Comparison of ENCODE assay signal across 10 mouse cellular contexts in genomic region chr11:97148591-97148990, GRCm38 (mm10). TPM values are rescaled to one million over a fixed set of nuclear protein-coding genes. Genes with fewer than 3 reads are reported as not detected.
DNase-seq lines count a peak whose midpoint lies in the region; ATAC-seq and TF ChIP-seq lines count a peak whose summit lies in the region.
"Had no signal": no experiment of that assay in that cellular context is flagged by ENCODE, and none has a peak within 500 bp of the region (broad histone marks: within the 10 kb centered on the region; RNA-seq: fewer than 3 reads in every experiment).

No protein-coding gene starts in this region.

- peak overlapping the region; percentile 70; the same call in 1 of the 2 replicates for H3K4me3 ChIP-seq in kidney, postnatal 0 days (replicated peaks; ENCODE audit: low read depth, low read length)
- peak overlapping the region; percentile 75 for H3K4me3 ChIP-seq in heart, embryonic 11.5 days (ENCODE audit: low read depth, low read length)
- no peak overlapping the region for H3K4me3 ChIP-seq in intestine, postnatal 0 days (ENCODE audit: low read depth, low read length)
- no peak overlapping the region for H3K4me3 ChIP-seq in midbrain, postnatal 0 days (ENCODE audit: low read depth, low read length)
- no peak overlapping the region for H3K4me3 ChIP-seq in cerebellum, adult 2 months (replicated peaks; ENCODE audit: insufficient read depth, low read depth, low read length)

- no peaks in the 10 kb centered on the region for H3K9me3 ChIP-seq in kidney, postnatal 0 days (replicated peaks; ENCODE audit: low read length)
- H3K9me3 ChIP-seq in heart, embryonic 11.5 days (replicated peaks; ENCODE audit: control insufficient read depth, low read length) = no peaks in the 10 kb centered on the region
- no peaks in the 10 kb centered on the region for H3K9me3 ChIP-seq in intestine, postnatal 0 days (ENCODE audit: control insufficient read depth)
- H3K9me3 ChIP-seq in midbrain, postnatal 0 days (ENCODE audit: low read length) = no peaks in the 10 kb centered on the region

- no peak for TF ChIP-seq CTCF in kidney, postnatal 0 days (IDR thresholded peaks at IDR 0.05; ENCODE audit: low read depth)
- TF ChIP-seq CTCF in intestine, postnatal 0 days (IDR thresholded peaks at IDR 0.05; ENCODE audit: low read depth) = no peak
- no peak for TF ChIP-seq CTCF in midbrain, postnatal 0 days (IDR thresholded peaks at IDR 0.05)
- TF ChIP-seq CTCF in cerebellum, adult 2 months (IDR thresholded peaks at IDR 0.05; ENCODE audit: borderline replicate concordance, insufficient read depth, low read depth, low read length) = no peak

- peak overlapping the region; percentile 97 for H3K4me2 ChIP-seq in kidney, postnatal 0 days (ENCODE audit: low read length)
- peak overlapping the region; percentile 94 for H3K4me2 ChIP-seq in heart, embryonic 11.5 days
- peak overlapping the region; percentile 95; the same call in 1 of the 2 replicates for H3K4me2 ChIP-seq in intestine, postnatal 0 days (replicated peaks; ENCODE audit: low read depth)
- H3K4me2 ChIP-seq in midbrain, postnatal 0 days (ENCODE audit: low read depth, low read length, poor library complexity, severe bottlenecking) = peak overlapping the region; percentile 75; the same call in 1 of the 2 replicates

- DNase-seq in kidney, postnatal 0 days (ENCODE audit: low spot score) = no peak
- no peak for DNase-seq in kidney, postnatal 14 days
- no peak for DNase-seq in midbrain, postnatal 0 days (ENCODE audit: low spot score)
- DNase-seq in embryo, embryonic 10 days (ENCODE audit: low spot score) = no peak
- DNase-seq in cerebellum, adult 2 months = no peak
- no peak for DNase-seq in thymus, postnatal 36 days
- DNase-seq: thymus, adult 18-20 months had no signal

- TF ChIP-seq POLR2A in cerebellum, adult 2 months (IDR thresholded peaks at IDR 0.05; ENCODE audit: borderline replicate concordance, insufficient read depth, low read length) = no peak

- WGBS in kidney, postnatal 0 days = 28% methylated on average over 12 of the region's 12 CpGs
- 31% methylated on average over 12 of the region's 12 CpGs for WGBS in heart, embryonic 11.5 days (ENCODE audit: insufficient replicate concordance)
- 41% methylated on average over 12 of the region's 12 CpGs for WGBS in intestine, postnatal 0 days
- 41% methylated on average over 12 of the region's 12 CpGs for WGBS in midbrain, postnatal 0 days
- 46% methylated on average over 12 of the region's 12 CpGs for WGBS in cerebellum, adult 2 months

- no peaks in the 10 kb centered on the region for H3K27me3 ChIP-seq in kidney, postnatal 0 days (ENCODE audit: insufficient read depth, low read length)
- peaks cover 6% of the 10 kb centered on the region; the same call in 1 of the 2 replicates for H3K27me3 ChIP-seq in heart, embryonic 11.5 days (ENCODE audit: control insufficient read depth, insufficient read depth, low read length)
- H3K27me3 ChIP-seq in intestine, postnatal 0 days (replicated peaks; ENCODE audit: control insufficient read depth, insufficient read depth, low read length) = peaks cover 31% of the 10 kb centered on the region
- no peaks in the 10 kb centered on the region for H3K27me3 ChIP-seq in midbrain, postnatal 0 days (ENCODE audit: insufficient read depth, low read length)
- H3K27me3 ChIP-seq in cerebellum, adult 2 months (ENCODE audit: control insufficient read depth, insufficient read depth, low read length) = no peaks in the 10 kb centered on the region

- ATAC-seq in kidney, postnatal 0 days (replicated peaks; ENCODE audit: low FRiP score, low read depth) = no peak
- no peak for ATAC-seq in heart, embryonic 11.5 days (replicated peaks; ENCODE audit: insufficient number of reproducible peaks, low FRiP score, low TSS enrichment)
- ATAC-seq in intestine, postnatal 0 days = no peak
- ATAC-seq in midbrain, postnatal 0 days (ENCODE audit: low FRiP score) = no peak
- ATAC-seq: Patski had no signal

- H3K36me3 ChIP-seq in kidney, postnatal 0 days (ENCODE audit: insufficient read depth, low read length) = peaks cover 3% of the 10 kb centered on the region; the same call in 1 of the 2 replicates
- H3K36me3 ChIP-seq in heart, embryonic 11.5 days (ENCODE audit: control insufficient read depth, insufficient read depth, low read length) = 0 out of 2 replicates have a peak, but pooled peaks cover 3% of the 10 kb centered on the region
- no peaks in the 10 kb centered on the region; the same call in 1 of the 2 replicates for H3K36me3 ChIP-seq in intestine, postnatal 0 days (ENCODE audit: control insufficient read depth, insufficient read depth)
- H3K36me3 ChIP-seq in midbrain, postnatal 0 days (ENCODE audit: insufficient read depth, low read length) = peaks cover 37% of the 10 kb centered on the region

- H3K9ac ChIP-seq in kidney, postnatal 0 days (ENCODE audit: low read depth, low read length) = no peak overlapping the region
- peak overlapping the region; percentile 52 for H3K9ac ChIP-seq in heart, embryonic 11.5 days (ENCODE audit: low read depth, low read length)
- no peak overlapping the region for H3K9ac ChIP-seq in intestine, postnatal 0 days (ENCODE audit: low read depth, low read length)
- no peak overlapping the region for H3K9ac ChIP-seq in midbrain, postnatal 0 days (replicated peaks; ENCODE audit: low read length, poor library complexity, severe bottlenecking)

- no peak overlapping the region for H3K27ac ChIP-seq in kidney, postnatal 0 days
- no peak overlapping the region for H3K27ac ChIP-seq in heart, embryonic 11.5 days (ENCODE audit: low read depth, low read length)
- H3K27ac ChIP-seq in intestine, postnatal 0 days (ENCODE audit: low read depth, low read length) = no peak overlapping the region
- H3K27ac ChIP-seq in midbrain, postnatal 0 days (ENCODE audit: low read depth, low read length) = no peak overlapping the region
- H3K27ac ChIP-seq in cerebellum, adult 2 months (ENCODE audit: insufficient read depth, low read length) = no peak overlapping the region

- H3K4me1 ChIP-seq in kidney, postnatal 0 days (replicated peaks; ENCODE audit: insufficient read depth, low read length) = peaks cover 11% of the 10 kb centered on the region; the same call in 1 of the 2 replicates
- peaks cover 28% of the 10 kb centered on the region for H3K4me1 ChIP-seq in heart, embryonic 11.5 days (ENCODE audit: control insufficient read depth, insufficient read depth, low read length)
- H3K4me1 ChIP-seq in intestine, postnatal 0 days (replicated peaks; ENCODE audit: control insufficient read depth, insufficient read depth, low read length) = no peaks in the 10 kb centered on the region
- peaks cover 15% of the 10 kb centered on the region for H3K4me1 ChIP-seq in midbrain, postnatal 0 days (ENCODE audit: insufficient read depth, low read length)
- H3K4me1 ChIP-seq in cerebellum, adult 2 months (ENCODE audit: control insufficient read depth, insufficient read depth, low read length) = peaks cover 19% of the 10 kb centered on the region

RNA-seq across cellular contexts. Expression of gene Tbkbp1, which starts 2.7 kb away (rescaled TPM):
- 4.6 and 5.5 TPM in 2 replicates for polyA plus RNA-seq in kidney, postnatal 0 days (2015; fragmentation: Nextera tagmentation; extraction: Ambion mirVana)
- polyA plus RNA-seq in heart, embryonic 11.5 days (2014; fragmentation: Nextera tagmentation; extraction: Ambion mirVana) = 5.7 and 6.8 TPM in 2 replicates
- 1.7 and 2.4 TPM in 2 replicates for polyA plus RNA-seq in intestine, postnatal 0 days (2015; fragmentation: Nextera tagmentation; extraction: Ambion mirVana)
- 43.9 and 45.3 TPM in 2 replicates for total RNA-seq in midbrain, postnatal 0 days (2014; rRNA removed)
- 9.5 and 10.3 TPM in 2 replicates for polyA plus RNA-seq in midbrain, postnatal 0 days (2015; fragmentation: Nextera tagmentation; extraction: Ambion mirVana)
- 94.3 and 97.7 TPM in 2 replicates for polyA plus RNA-seq in cerebellum, adult 2 months (2012; rRNA removed)

RNA-seq across cellular contexts. Expression of gene Tbx21, which starts 33.5 kb away (rescaled TPM):
- polyA plus RNA-seq in kidney, postnatal 0 days (2015; fragmentation: Nextera tagmentation; extraction: Ambion mirVana) = 0.15 TPM in 1 of 2 replicates, not detected in the other
- not detected in 2 replicates for polyA plus RNA-seq in heart, embryonic 11.5 days (2014; fragmentation: Nextera tagmentation; extraction: Ambion mirVana)
- polyA plus RNA-seq in intestine, postnatal 0 days (2015; fragmentation: Nextera tagmentation; extraction: Ambion mirVana) = 0.09 and 0.13 TPM in 2 replicates
- 0.11 and 0.24 TPM in 2 replicates for total RNA-seq in midbrain, postnatal 0 days (2014; rRNA removed)
- polyA plus RNA-seq in midbrain, postnatal 0 days (2015; fragmentation: Nextera tagmentation; extraction: Ambion mirVana) = 0.14 and 0.15 TPM in 2 replicates
- polyA plus RNA-seq in cerebellum, adult 2 months (2012; rRNA removed) = 0.03 TPM in 2 replicates
- polyA plus RNA-seq: Patski had no signal

RNA-seq across cellular contexts. Expression of gene Kpnb1, which starts 39.1 kb away (rescaled TPM):
- polyA plus RNA-seq in kidney, postnatal 0 days (2015; fragmentation: Nextera tagmentation; extraction: Ambion mirVana) = 34.0 and 35.8 TPM in 2 replicates
- polyA plus RNA-seq in heart, embryonic 11.5 days (2014; fragmentation: Nextera tagmentation; extraction: Ambion mirVana) = 61.2 and 63.6 TPM in 2 replicates
- 17.5 and 18.1 TPM in 2 replicates for polyA plus RNA-seq in intestine, postnatal 0 days (2015; fragmentation: Nextera tagmentation; extraction: Ambion mirVana)
- 104 and 118 TPM in 2 replicates for total RNA-seq in midbrain, postnatal 0 days (2014; rRNA removed)
- 23.0 and 25.0 TPM in 2 replicates for polyA plus RNA-seq in midbrain, postnatal 0 days (2015; fragmentation: Nextera tagmentation; extraction: Ambion mirVana)
- polyA plus RNA-seq in cerebellum, adult 2 months (2012; rRNA removed) = 82.0 and 83.9 TPM in 2 replicates

Comparison
In these comparisons a context has a peak if more than half of its experiments do, and no peak if none do; other contexts are left out.
1. H3K4me3 ChIP-seq: peak in kidney, postnatal 0 days (single experiment) and heart, embryonic 11.5 days (single experiment); none in intestine, postnatal 0 days (single experiment), midbrain, postnatal 0 days (single experiment) and cerebellum, adult 2 months (single experiment).
2. Peak in every context shown above with its lines, with median percentiles within 50 percentile points of each other: H3K4me2 ChIP-seq.